In genomic region chr9:66714022-66714515, GRCm38 (mm10) we compare ENCODE assay signal across 7 mouse cellular contexts. TPM values are rescaled to one million over a fixed set of nuclear protein-coding genes. Genes with fewer than 3 reads are reported as not detected.
DNase-seq lines count a peak whose midpoint lies in the region; ATAC-seq and TF ChIP-seq lines count a peak whose summit lies in the region.

No protein-coding gene starts in this region.

- TF ChIP-seq CTCF in CH12.LX (conservative IDR thresholded peaks at IDR 0.05 in 1 of 2, IDR thresholded peaks at IDR 0.05 in 1 of 2; ENCODE audit: low read depth in 2 of 2, low read length in 2 of 2): no peak
- no peak for TF ChIP-seq CTCF in bone marrow macrophage, adult 2 months (IDR thresholded peaks at IDR 0.05; ENCODE audit: low read depth, low read length)
- no peak for TF ChIP-seq CTCF in liver, postnatal 0 days (IDR thresholded peaks at IDR 0.05; ENCODE audit: low read depth)

- H3K9me3 ChIP-seq in CH12.LX (replicated peaks; ENCODE audit: low read length): no peaks in the 10 kb centered on the region
- H3K9me3 ChIP-seq in hindbrain, embryonic 14.5 days (ENCODE audit: control insufficient read depth, low read length): no peaks in the 10 kb centered on the region
- H3K9me3 ChIP-seq in liver, postnatal 0 days (ENCODE audit: low read length): no peaks in the 10 kb centered on the region

- peaks cover 0 to 26% of the 10 kb centered on the region in 2 experiments for H3K36me3 ChIP-seq in CH12.LX (replicated peaks in 1 of 2; ENCODE audit: control insufficient read depth in 1 of 2, insufficient read depth in 1 of 2, low read length in 1 of 2)
- no peaks in the 10 kb centered on the region for H3K36me3 ChIP-seq in hindbrain, embryonic 14.5 days (replicated peaks; ENCODE audit: control insufficient read depth, insufficient read depth)
- H3K36me3 ChIP-seq in liver, postnatal 0 days (replicated peaks; ENCODE audit: insufficient read depth, low read length): no peaks in the 10 kb centered on the region

- H3K79me2 ChIP-seq in CH12.LX (replicated peaks; ENCODE audit: control insufficient read depth, extremely low read depth, insufficient read depth, poor library complexity, severe bottlenecking): no peaks in the 10 kb centered on the region

- no peak for TF ChIP-seq POLR2A in CH12.LX (IDR thresholded peaks at IDR 0.05; ENCODE audit: low read depth, low read length)
- no peak for TF ChIP-seq POLR2A in bone marrow macrophage, adult 2 months (IDR thresholded peaks at IDR 0.05; ENCODE audit: borderline replicate concordance, low read depth, low read length)

- peaks cover 4 to 29% of the 10 kb centered on the region in 2 experiments; a peak in 2 of 4 replicates for H3K4me1 ChIP-seq in CH12.LX (ENCODE audit: control insufficient read depth in 1 of 2, insufficient read depth in 2 of 2)
- H3K4me1 ChIP-seq in bone marrow macrophage, adult 2 months (ENCODE audit: control insufficient read depth, insufficient read depth, low read length): peaks cover 6% of the 10 kb centered on the region
- peaks cover 13% of the 10 kb centered on the region for H3K4me1 ChIP-seq in hindbrain, embryonic 14.5 days (replicated peaks; ENCODE audit: control insufficient read depth, insufficient read depth, low read length)
- peaks cover 11% of the 10 kb centered on the region; the same call in 1 of the 2 replicates for H3K4me1 ChIP-seq in liver, postnatal 0 days (ENCODE audit: insufficient read depth)

- TF ChIP-seq EP300 in CH12.LX (IDR thresholded peaks at IDR 0.05; ENCODE audit: low read length): no peak
- TF ChIP-seq EP300 in liver, postnatal 0 days (IDR thresholded peaks at IDR 0.05; ENCODE audit: low read depth): no peak

- dilution Hi-C loops in CH12.LX (cut with MboI; ENCODE audit: extremely low pct_ligation_motif_present, extremely low pct_unique_long_range_greater_than_20kb, low sequenced_read_pairs): no loop called here

- in situ Hi-C loops in CH12.LX (cut with MboI; ENCODE audit: low pct_ligation_motif_present, low pct_unique_long_range_greater_than_20kb, low sequenced_read_pairs): loop anchor here (5.0 to 10.0 kb wide), 2 partner anchors 67 to 569 kb away; no protein-coding TSS in a partner anchor

- H3K27ac ChIP-seq in CH12.LX (ENCODE audit: insufficient read depth, low read depth): no peak overlapping the region
- no peak overlapping the region for H3K27ac ChIP-seq in bone marrow macrophage, adult 2 months (ENCODE audit: insufficient read depth, low read depth, low read length)
- no peak overlapping the region for H3K27ac ChIP-seq in hindbrain, embryonic 14.5 days
- H3K27ac ChIP-seq in liver, postnatal 0 days (ENCODE audit: low read depth): no peak overlapping the region

- H3K4me2 ChIP-seq in CH12.LX (ENCODE audit: insufficient read depth, low read depth, poor library complexity, severe bottlenecking): peak overlapping the region; percentile 88
- peak overlapping the region; percentile 73 for H3K4me2 ChIP-seq in hindbrain, embryonic 14.5 days (replicated peaks)
- H3K4me2 ChIP-seq in liver, postnatal 0 days (ENCODE audit: low read depth, low read length): peak overlapping the region; percentile 72

- peak; percentile 45 for DNase-seq in CH12.LX (ENCODE audit: extremely low read depth)
- DNase-seq in hindbrain, embryonic 14.5 days (ENCODE audit: low spot score): no peak
- DNase-seq in liver, postnatal 0 days: no peak
- peak; percentile 22 for DNase-seq in thymus, postnatal 25 days
- DNase-seq in spleen, adult 18-20 months: no peak
- DNase-seq in left cerebral cortex, adult 8-10 months (ENCODE audit: low spot score in 2 of 2): no peak

- H3K9ac ChIP-seq in CH12.LX (ENCODE audit: insufficient read depth, low read depth): peak overlapping the region; percentile 20; the same call in 1 of the 2 replicates
- H3K9ac ChIP-seq in hindbrain, embryonic 14.5 days: no peak overlapping the region
- no peak overlapping the region for H3K9ac ChIP-seq in liver, postnatal 0 days (replicated peaks)

- H3K27me3 ChIP-seq in CH12.LX (replicated peaks): peaks cover 28% of the 10 kb centered on the region
- H3K27me3 ChIP-seq in hindbrain, embryonic 14.5 days (ENCODE audit: control insufficient read depth, insufficient read depth, low read length): peaks cover 16% of the 10 kb centered on the region
- H3K27me3 ChIP-seq in liver, postnatal 0 days (ENCODE audit: insufficient read depth, low read length): peaks cover 13% of the 10 kb centered on the region

- no peak for TF ChIP-seq RAD21 in CH12.LX (IDR thresholded peaks at IDR 0.05; ENCODE audit: low read depth, low read length)

- ATAC-seq in hindbrain, embryonic 14.5 days (ENCODE audit: low FRiP score): no peak
- ATAC-seq in liver, postnatal 0 days: no peak

- 14% methylated on average over 12 of the region's 12 CpGs for WGBS in hindbrain, embryonic 14.5 days
- WGBS in liver, postnatal 0 days (ENCODE audit: insufficient replicate concordance): 17% methylated on average over 12 of the region's 12 CpGs

- H3K4me3 ChIP-seq in CH12.LX (replicated peaks in 1 of 3; ENCODE audit: low read depth in 2 of 3, low read length in 2 of 3, poor library complexity in 1 of 3): peak overlapping the region; percentile 60 to 79 (median 68)
- peak overlapping the region; percentile 74 for H3K4me3 ChIP-seq in bone marrow macrophage, adult 2 months (ENCODE audit: insufficient read depth, low read length)
- peak overlapping the region; percentile 27 for H3K4me3 ChIP-seq in hindbrain, embryonic 14.5 days (replicated peaks; ENCODE audit: low read length)
- H3K4me3 ChIP-seq in liver, postnatal 0 days (ENCODE audit: low read depth, low read length): peak overlapping the region; percentile 33

TF ChIP-seq in CH12.LX, 34 proteins besides CTCF, POLR2A, EP300 and RAD21:
- no peak for TF ChIP-seq MEF2A (IDR thresholded peaks at IDR 0.05; ENCODE audit: borderline replicate concordance, low read depth, low read length)
- no peak for TF ChIP-seq MAZ (IDR thresholded peaks at IDR 0.05; ENCODE audit: low read depth, low read length)
- no peak for TF ChIP-seq CHD1 (IDR thresholded peaks at IDR 0.05; ENCODE audit: low read depth, low read length)
- peak; percentile 85 for TF ChIP-seq MXI1 (IDR thresholded peaks at IDR 0.05; ENCODE audit: low read depth, low read length)
- TF ChIP-seq NRF1 (IDR thresholded peaks at IDR 0.05; ENCODE audit: low read depth, low read length): no peak
- TF ChIP-seq MAX (IDR thresholded peaks at IDR 0.05; ENCODE audit: low read length): peak; percentile 91
- no peak for TF ChIP-seq ZC3H11A (IDR thresholded peaks at IDR 0.05; ENCODE audit: low read depth, low read length)
- peak; percentile 94 for TF ChIP-seq MYC (IDR thresholded peaks at IDR 0.05; ENCODE audit: low read depth, low read length)
- TF ChIP-seq SIN3A (IDR thresholded peaks at IDR 0.05; ENCODE audit: low read length): peak; percentile 49; the same call in 1 of the 2 replicates
- no peak for TF ChIP-seq KAT2A (IDR thresholded peaks at IDR 0.05; ENCODE audit: insufficient replicate concordance, low read length)
- 0 out of 2 replicates have a peak, but pooled peaks have one; percentile 24 for TF ChIP-seq TBP (conservative IDR thresholded peaks at IDR 0.05; ENCODE audit: low read depth, low read length)
- no peak for TF ChIP-seq POLR2AphosphoS2 (IDR thresholded peaks at IDR 0.05; ENCODE audit: low read depth, low read length)
- no peak for TF ChIP-seq GABPA (IDR thresholded peaks at IDR 0.05; ENCODE audit: insufficient replicate concordance, low read depth, low read length)
- no peak for TF ChIP-seq JUND (conservative IDR thresholded peaks at IDR 0.05; ENCODE audit: low read depth, low read length)
- 0 out of 2 replicates have a peak, but pooled peaks have one; percentile 29 for TF ChIP-seq BHLHE40 (IDR thresholded peaks at IDR 0.05; ENCODE audit: low read depth, low read length)
TF ChIP-seq in CH12.LX: peak in this region for 6.

RNA-seq across cellular contexts. Expression of gene Car12, which starts 0.6 kb away (rescaled TPM):
- total RNA-seq in CH12.LX (2012; rRNA removed) (16.4 and 17.8 TPM in 2 replicates), CH12.LX (2014; rRNA removed) (33.8 and 38.0 TPM in 2 replicates)
- polyA plus RNA-seq in CH12.LX (2012; ENCODE audit: insufficient read length, low read depth): 28.8 and 34.6 TPM in 2 replicates
- polyA plus RNA-seq in bone marrow macrophage, adult 2 months (2012; ENCODE audit: insufficient read depth, insufficient read length, missing spikeins): not detected in 2 replicates
- 4.6 and 6.5 TPM in 2 replicates for polyA plus RNA-seq in hindbrain, embryonic 14.5 days (2014; fragmentation: Nextera tagmentation; extraction: Ambion mirVana)
- 0.05 and 0.12 TPM in 2 replicates for polyA plus RNA-seq in liver, postnatal 0 days (2015; fragmentation: Nextera tagmentation; extraction: Ambion mirVana)
- 10 to 100 TPM; 17.6 to 23.6 (median 19.3) TPM for total RNA-seq in left cerebral cortex, adult 8-10 months (2022)

Comparison
In these comparisons a context has a peak if more than half of its experiments do, and no peak if none do; other contexts are left out.
1. DNase-seq: peak in CH12.LX (single experiment) and thymus, postnatal 25 days (single experiment); none in hindbrain, embryonic 14.5 days (single experiment), liver, postnatal 0 days (single experiment), spleen, adult 18-20 months (0 of 2) and left cerebral cortex, adult 8-10 months (0 of 2).
2. Peak in every context shown above with its lines, with median percentiles within 50 percentile points of each other: H3K4me2 ChIP-seq and H3K4me3 ChIP-seq.